Mouse (Mus musculus): ENCODE data around the gene Cdkl4.

The Cdkl4 gene

GRCm38 (mm10) chr17:80515956-80516355 is 61.7 kb downstream of the Cdkl4 start:
- DNase-seq (ENCODE audit: low spot score) = no peak

GRCm38 (mm10) chr17:80515513-80515912 is 62.1 kb downstream of the Cdkl4 start:
- no peak for DNase-seq (ENCODE audit: low spot score)

GRCm38 (mm10) chr17:80513766-80514165 is 63.8 kb downstream of the Cdkl4 start:
- DNase-seq (ENCODE audit: low spot score) = no peak

- DNase-seq (ENCODE audit: low spot score) = no peak
These were observed 67.2 kb downstream of the Cdkl4 start for GRCm38 (mm10) chr17:80510459-80510855.

GRCm38 (mm10) chr17:80509494-80510458 is 67.8 kb downstream of the Cdkl4 start:
- DNase-seq (ENCODE audit: low spot score) = no peak

- no peak for DNase-seq (ENCODE audit: low spot score)
These were observed 71.8 kb downstream of the Cdkl4 start for GRCm38 (mm10) chr17:80505766-80506165.

GRCm38 (mm10) chr17:80505342-80505741 is 72.3 kb downstream of the Cdkl4 start:
- no peak for DNase-seq (ENCODE audit: low spot score)

GRCm38 (mm10) chr17:80501805-80502172 is 75.8 kb downstream of the Cdkl4 start:
- DNase-seq (ENCODE audit: low spot score) = no peak

GRCm38 (mm10) chr17:80501037-80501804 is 76.4 kb downstream of the Cdkl4 start:
- peak; percentile 35 for DNase-seq (ENCODE audit: low spot score)

- DNase-seq (ENCODE audit: low spot score) = no peak
These were observed 77.6 kb downstream of the Cdkl4 start for GRCm38 (mm10) chr17:80500025-80500424.

GRCm38 (mm10) chr17:80498600-80499268 is 78.9 kb downstream of the Cdkl4 start:
- DNase-seq (ENCODE audit: low spot score) = no peak

- no peak for DNase-seq (ENCODE audit: low spot score)
These were observed 80.4 kb downstream of the Cdkl4 start for GRCm38 (mm10) chr17:80497183-80497601.

- no peak for DNase-seq (ENCODE audit: low spot score)
These were observed 80.9 kb downstream of the Cdkl4 start for GRCm38 (mm10) chr17:80496607-80497170.

GRCm38 (mm10) chr17:80496185-80496584 is 81.4 kb downstream of the Cdkl4 start:
- DNase-seq (ENCODE audit: low spot score) = no peak

- DNase-seq (ENCODE audit: low spot score) = no peak
These were observed 83.7 kb downstream of the Cdkl4 start for GRCm38 (mm10) chr17:80493891-80494290.

GRCm38 (mm10) chr17:80492811-80493210 is 84.8 kb downstream of the Cdkl4 start:
- no peak for DNase-seq (ENCODE audit: low spot score)

GRCm38 (mm10) chr17:80492274-80492673 is 85.3 kb downstream of the Cdkl4 start:
- DNase-seq (ENCODE audit: low spot score) = peak; percentile 36

- no peak for DNase-seq (ENCODE audit: low spot score)
These were observed 87.4 kb downstream of the Cdkl4 start for GRCm38 (mm10) chr17:80490166-80490565.

- no peak for DNase-seq (ENCODE audit: low spot score)
These were observed 88.7 kb downstream of the Cdkl4 start for GRCm38 (mm10) chr17:80488918-80489317.

GRCm38 (mm10) chr17:80485160-80485559 is 92.5 kb downstream of the Cdkl4 start:
- peak; percentile 51 for DNase-seq (ENCODE audit: low spot score)

GRCm38 (mm10) chr17:80480855-80481224 is 96.8 kb downstream of the Cdkl4 start:
- no peak for DNase-seq (ENCODE audit: low spot score)
